Mouse (Mus musculus) neutrophil, adult 5-6 weeks (primary cell): ENCODE data around the gene Ddah1. TPM values are rescaled to one million over a fixed set of nuclear protein-coding genes. Genes with fewer than 3 reads are reported as not detected.

ENCODE experiments used
- ATAC-seq: fragments of 151-379, 151-347 bp; 2 replicates; pipeline ENCODE4 v1.8.0; 2017; ENCODE audit warnings: mild to moderate bottlenecking, moderate TSS enrichment; ENCODE audit not compliant: insufficient number of reproducible peaks, poor library complexity, low FRiP score, severe bottlenecking; ENCODE audit errors: extremely low read depth
- total RNA-seq: library from RNA; stranded (forward); fragments of 200-1000 nt; gene quantifications from 2 replicates; pipeline ENCODE4 v1.2.3, GENCODE M21; 2017

Ddah1 gene
- total RNA-seq = not detected in 2 replicates

DNA sequence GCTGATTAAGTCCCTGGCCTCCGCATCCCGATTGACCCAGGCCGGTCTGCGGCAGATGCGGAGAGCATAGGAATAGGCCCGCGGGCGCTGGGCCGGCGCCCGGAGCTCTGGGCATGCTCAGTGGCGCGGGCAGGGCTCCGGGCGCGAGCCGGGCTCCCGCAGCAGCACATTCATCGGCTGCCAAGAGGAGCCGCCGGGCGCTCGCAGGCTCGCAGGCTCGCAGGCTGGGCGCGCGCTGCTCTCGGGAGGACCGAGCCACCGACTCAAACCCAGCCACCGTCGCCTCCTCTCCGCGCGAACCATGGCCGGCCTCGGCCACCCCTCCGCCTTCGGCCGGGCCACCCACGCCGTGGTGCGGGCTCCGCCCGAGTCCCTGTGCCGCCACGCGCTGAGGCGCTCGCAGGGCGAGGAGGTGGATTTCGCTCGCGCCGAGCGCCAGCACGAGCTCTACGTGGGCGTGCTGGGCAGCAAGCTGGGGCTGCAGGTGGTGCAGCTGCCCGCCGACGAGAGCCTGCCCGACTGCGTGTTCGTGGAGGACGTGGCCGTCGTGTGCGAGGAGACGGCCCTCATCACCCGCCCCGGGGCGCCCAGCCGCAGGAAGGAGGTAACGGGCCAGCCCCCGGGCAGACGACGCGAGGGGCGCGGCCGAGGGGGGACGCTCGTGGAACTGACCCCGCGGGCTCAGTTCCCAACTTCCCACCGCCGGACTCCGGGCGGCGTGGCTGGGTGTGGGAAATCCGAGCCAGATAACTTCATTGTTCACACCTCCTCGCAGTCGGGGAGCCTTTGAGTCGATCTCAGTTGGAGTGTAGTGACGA is at the start of gene Ddah1:
Ddah1 (plus strand) TSS at position 115 of the 818 bp plus-strand sequence.
- no peak for ATAC-seq

GRCm38 (mm10) chr3:145715923-145716322 is 42.6 kb upstream of the Ddah1 start:
- ATAC-seq = no peak

- ATAC-seq = no peak
Measured at GRCm38 (mm10) chr3:145719660-145720059, 38.8 kb upstream of the Ddah1 start.

GRCm38 (mm10) chr3:145725078-145725477 is 33.4 kb upstream of the Ddah1 start:
- no peak for ATAC-seq

DNA sequence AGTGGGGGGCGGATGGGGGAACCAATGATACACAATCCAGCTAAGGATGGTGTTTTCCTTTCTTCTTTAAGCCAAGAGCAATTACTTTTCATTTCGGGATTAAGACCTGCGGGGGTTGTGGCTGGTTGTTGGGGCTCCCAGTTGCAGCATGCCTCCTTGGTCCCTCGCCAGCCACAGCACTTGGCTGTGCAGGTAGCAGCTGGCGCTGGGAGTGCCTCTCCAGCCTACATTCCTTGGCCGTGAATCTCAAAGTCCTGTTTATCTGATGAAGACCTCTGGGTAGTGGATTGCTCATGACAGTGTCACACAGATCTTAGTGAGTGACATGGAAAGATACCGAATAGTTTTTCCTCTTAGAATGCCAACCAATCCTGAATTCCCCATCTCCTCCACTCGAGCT is 30.1 kb upstream of the Ddah1 start:
- no peak for ATAC-seq

DNA sequence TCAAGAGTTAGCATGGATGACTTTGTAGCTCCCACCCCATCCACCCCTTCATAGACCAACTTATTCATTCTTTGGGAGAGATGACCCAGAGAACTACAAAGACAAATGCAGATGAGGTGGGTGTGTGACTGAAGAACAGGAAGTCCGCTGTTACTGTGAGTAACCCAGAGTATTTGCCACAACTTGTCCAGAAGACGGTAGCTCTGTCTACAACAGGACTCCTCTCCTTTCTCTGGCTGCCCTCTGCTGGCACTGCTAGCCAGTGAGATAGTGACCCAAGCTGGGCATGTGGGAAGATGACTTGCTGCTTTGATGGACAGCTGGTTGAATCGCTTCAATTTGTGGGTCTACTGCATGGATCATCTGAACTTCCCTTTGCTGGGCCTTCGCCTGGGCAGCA is 28.9 kb upstream of the Ddah1 start:
- no peak for ATAC-seq

DNA sequence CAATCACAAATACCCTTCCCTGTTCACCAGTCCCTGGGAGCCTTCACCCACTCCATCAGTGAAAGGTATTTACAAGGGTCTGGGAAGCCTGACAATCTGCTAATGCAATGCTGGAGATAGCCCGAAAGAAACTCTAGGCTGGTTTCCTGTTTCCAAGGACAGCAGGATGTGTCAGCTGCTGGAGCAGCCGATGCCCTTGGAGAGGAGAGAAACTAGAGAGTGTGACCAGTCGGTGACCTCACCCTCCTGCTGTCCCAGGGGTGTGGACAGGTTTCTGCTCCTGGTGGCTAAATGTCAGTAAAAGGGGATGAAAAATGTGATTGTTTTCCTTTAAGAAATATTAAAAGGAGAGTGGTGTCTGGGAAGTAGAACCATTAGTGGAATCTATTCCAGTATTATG is 28.4 kb upstream of the Ddah1 start:
- ATAC-seq = no peak

DNA sequence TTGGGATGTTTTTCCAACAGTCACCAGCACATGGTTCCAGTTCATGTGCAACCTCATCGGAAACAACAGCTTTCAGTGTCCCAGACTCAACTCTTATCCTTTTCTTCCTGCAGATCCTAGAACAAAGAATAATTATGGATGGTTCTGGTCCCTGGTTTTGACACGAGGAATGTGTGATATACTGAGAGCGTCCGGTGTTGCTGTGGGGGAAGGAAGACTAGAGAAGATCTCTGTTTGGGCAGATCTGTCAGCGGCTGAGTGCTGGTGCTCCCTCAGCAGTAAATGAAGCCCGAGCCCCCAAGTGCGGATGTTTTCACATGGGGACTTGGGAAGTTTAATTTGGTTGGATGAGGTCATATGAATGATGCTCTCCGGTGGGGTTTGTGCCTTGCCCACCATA is 23.6 kb upstream of the Ddah1 start:
- no peak for ATAC-seq

DNA sequence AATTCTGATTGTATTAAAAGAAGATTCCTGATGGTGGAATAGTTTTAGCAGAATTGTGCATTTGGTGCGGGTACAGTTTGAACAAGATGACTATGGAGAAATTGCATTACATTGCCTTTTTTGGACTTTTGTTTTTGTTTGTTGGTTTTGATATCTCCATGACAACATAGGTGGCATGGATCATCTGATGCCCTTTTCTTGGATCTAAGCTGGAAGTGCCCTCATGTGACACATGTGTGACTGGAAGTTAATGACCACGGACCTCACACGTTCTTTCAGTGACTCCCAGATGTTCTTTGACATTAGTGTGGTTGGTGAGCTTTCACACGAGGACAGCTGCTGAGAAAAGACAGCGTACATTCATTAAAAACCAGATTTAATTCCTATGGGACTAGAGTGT is 21.9 kb upstream of the Ddah1 start:
- ATAC-seq = no peak

DNA sequence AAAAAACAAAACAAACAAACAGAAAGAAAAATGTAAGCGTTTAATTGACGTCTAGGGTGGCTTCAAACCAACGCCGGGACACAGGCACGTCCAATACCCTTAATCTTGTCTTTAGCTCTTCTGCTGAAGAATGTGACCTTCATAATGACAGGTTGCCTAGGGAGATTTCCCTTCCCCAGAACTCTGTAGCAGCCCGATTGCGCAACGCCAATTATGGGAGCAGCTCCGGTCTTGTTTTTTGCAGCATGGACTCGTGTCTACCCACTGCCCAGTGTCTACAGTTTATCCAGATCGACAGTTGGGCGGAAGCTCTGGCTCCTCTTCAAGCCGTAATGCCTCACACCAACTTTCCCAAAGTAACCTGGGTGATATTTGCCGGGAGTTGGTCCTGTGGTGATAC is 19.8 kb upstream of the Ddah1 start:
- no peak for ATAC-seq

- ATAC-seq = no peak
Measured at GRCm38 (mm10) chr3:145739904-145740303, 18.6 kb upstream of the Ddah1 start.

DNA sequence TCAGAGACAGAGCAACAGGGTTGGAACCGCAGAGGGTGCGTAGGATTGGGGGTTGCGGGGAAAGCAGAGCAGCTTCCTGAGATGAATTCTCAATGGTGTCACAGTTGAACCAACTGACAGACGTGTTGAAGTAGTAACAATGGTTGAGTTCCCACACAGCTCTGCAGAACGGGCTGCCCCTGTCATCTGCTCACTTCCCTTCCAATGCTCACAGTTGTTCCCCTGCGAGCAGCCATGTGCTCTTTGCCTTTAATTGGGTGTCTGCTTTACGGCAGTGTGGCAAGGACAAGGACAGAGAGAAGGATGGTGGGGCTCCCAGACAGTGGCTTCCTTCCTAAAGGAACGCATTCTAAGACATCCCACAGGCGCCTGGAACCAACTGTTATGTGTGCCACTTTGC is 15.4 kb upstream of the Ddah1 start:
- no peak for ATAC-seq

DNA sequence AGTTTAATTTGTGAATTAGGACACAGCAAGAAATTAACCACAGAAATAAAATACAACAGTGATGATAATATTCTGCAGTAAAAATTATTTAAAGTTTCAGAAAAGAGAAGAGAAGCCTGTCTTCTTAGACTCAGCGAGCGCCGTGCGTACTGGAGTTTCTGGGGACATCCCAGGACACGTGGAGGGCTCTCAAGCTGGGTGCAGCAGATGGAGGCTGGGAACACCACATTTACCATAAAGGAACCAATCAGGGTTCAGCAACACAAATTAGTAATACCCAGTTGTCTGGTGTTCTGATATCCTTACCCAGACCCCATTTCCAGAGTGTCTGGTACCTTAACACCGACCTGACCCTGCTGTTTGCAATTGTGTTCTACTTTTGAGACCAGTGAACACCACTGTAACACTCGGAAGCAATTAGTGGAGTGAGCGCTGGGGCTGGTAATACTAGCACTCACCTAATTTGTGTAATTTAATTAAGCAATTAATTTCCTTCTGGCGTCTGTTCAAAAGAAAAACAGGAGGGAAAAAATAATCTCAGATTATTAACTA is 14.9 kb upstream of the Ddah1 start:
- ATAC-seq = no peak

GRCm38 (mm10) chr3:145748626-145749025 is 9.8 kb upstream of the Ddah1 start:
- no peak for ATAC-seq

DNA sequence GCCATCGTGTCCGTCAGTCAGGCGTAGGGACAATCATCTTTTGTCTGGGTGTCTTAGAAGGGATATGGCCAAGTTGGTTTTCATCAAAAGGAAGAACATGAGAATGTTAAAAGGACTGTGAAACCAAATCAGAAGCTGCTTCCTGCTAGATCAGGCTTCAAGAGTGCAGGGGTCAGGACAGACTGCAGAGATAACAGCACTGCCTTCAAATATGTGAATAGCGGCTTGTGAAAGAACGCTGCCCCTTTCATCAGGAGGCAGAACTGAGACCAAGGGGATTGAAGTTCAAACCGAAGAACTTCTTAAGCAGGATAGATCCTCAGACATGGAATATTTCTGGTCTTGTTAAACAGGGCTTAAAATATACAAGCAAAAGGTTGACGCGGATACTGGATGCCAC is 2.0 kb upstream of the Ddah1 start:
- no peak for ATAC-seq

DNA sequence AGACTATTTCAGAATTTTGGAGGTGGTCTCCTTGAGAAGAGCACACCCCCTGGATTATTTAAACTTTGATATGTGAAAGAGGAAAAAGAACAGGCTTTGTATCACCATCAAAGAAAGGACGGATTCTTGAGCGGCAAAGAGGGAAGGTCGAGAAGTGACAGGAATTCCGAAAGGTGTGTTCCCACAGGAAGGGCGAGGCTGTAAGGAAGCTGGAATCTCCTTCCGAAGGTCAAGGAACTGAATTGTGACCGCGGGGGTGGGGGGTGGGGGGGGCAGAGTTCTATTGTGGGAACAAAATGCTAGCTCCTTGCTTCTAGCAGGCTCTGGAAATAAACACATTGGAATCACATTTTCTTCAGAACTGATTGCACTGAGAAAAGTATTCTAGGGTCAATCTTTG is 1.3 kb upstream of the Ddah1 start:
- ATAC-seq = no peak

GRCm38 (mm10) chr3:145757844-145758243 is 631 bp upstream of the Ddah1 start:
- no peak for ATAC-seq

GRCm38 (mm10) chr3:145759379-145760209 is 1.1 kb downstream of the Ddah1 start:
- no peak for ATAC-seq

- ATAC-seq = no peak
Measured at GRCm38 (mm10) chr3:145760547-145760946, 2.1 kb downstream of the Ddah1 start.
